Mouse (Mus musculus) limb, embryonic 15.5 days (tissue): ENCODE measurements around the gene Psmd3. TPM values are rescaled to one million over a fixed set of nuclear protein-coding genes. Genes with fewer than 3 reads are reported as not detected.
"Not testable (repeated sequence)": the region's sequence is repeated elsewhere in the genome, so short reads cannot be mapped to it uniquely, and the experiment has no call there.

Experiments used
- ATAC-seq: fragments of 200-750 bp; cut with Nextera tagmentation; 2 replicates; pipeline ENCODE4 v1.8.0; 2017; ENCODE audit warnings: low read depth, moderate TSS enrichment; ENCODE audit not compliant: insufficient number of reproducible peaks, low FRiP score, low TSS enrichment
- H3K27ac ChIP-seq: fragments of 300-500 bp; sonication (generic); 2 replicates; pipeline ENCODE4 v1.5.1; 2015; ENCODE audit warnings: moderate library complexity, mild to moderate bottlenecking, inconsistent platforms
- H3K27me3 ChIP-seq: fragments of 300-500 bp; sonication (generic); 2 replicates; pipeline ENCODE4 v1.6.1; 2015; ENCODE audit warnings: inconsistent platforms
- H3K36me3 ChIP-seq: fragments of 300-500 bp; sonication (generic); 2 replicates; pipeline ENCODE4 v1.6.1; 2015; ENCODE audit warnings: inconsistent platforms
- H3K4me1 ChIP-seq: fragments of 300-500 bp; sonication (generic); 2 replicates; pipeline ENCODE4 v1.6.1; 2015; ENCODE audit warnings: inconsistent platforms
- H3K4me2 ChIP-seq: fragments of 300-500 bp; sonication (generic); 2 replicates; pipeline ENCODE4 v1.6.1; 2015; ENCODE audit warnings: mild to moderate bottlenecking, inconsistent platforms
- H3K4me3 ChIP-seq: fragments of 300-500 bp; sonication (generic); 2 replicates; pipeline ENCODE4 v1.5.1; 2015; ENCODE audit warnings: mild to moderate bottlenecking, inconsistent platforms
- H3K9ac ChIP-seq: fragments of 300-500 bp; sonication (generic); 2 replicates; pipeline ENCODE4 v1.6.1; 2015; ENCODE audit warnings: inconsistent platforms
- H3K9me3 ChIP-seq: fragments of 300-500 bp; sonication (generic); 2 replicates; pipeline ENCODE4 v1.6.1; 2016; ENCODE audit warnings: inconsistent platforms
- WGBS: fragments of 180-500 bp; shearing (Covaris S2); methylation state at CpG from one replicate; pipeline ENCODE4 v1.1.7; 2015; 5-methylcytosine and 5-hydroxymethylcytosine counted together
- polyA plus RNA-seq: library from polyadenylated mRNA; unstranded; fragments of >200 nt; fragmentation: Nextera tagmentation; extraction: Ambion mirVana; gene quantifications from 2 replicates; pipeline ENCODE4 v1.2.1, GENCODE M21; 2015

The Psmd3 gene
- 197 and 200 TPM in 2 replicates for polyA plus RNA-seq

GRCm38 (mm10) chr11:98681786-98682745 is at the start of gene Psmd3:
Gene Psmd3 (plus strand): TSS chr11:98682554.
- H3K4me3 ChIP-seq, result peak within 1 kb of the TSS; percentile 99
- 4% methylated on average over 45 of the region's 45 CpGs for WGBS

DNA sequence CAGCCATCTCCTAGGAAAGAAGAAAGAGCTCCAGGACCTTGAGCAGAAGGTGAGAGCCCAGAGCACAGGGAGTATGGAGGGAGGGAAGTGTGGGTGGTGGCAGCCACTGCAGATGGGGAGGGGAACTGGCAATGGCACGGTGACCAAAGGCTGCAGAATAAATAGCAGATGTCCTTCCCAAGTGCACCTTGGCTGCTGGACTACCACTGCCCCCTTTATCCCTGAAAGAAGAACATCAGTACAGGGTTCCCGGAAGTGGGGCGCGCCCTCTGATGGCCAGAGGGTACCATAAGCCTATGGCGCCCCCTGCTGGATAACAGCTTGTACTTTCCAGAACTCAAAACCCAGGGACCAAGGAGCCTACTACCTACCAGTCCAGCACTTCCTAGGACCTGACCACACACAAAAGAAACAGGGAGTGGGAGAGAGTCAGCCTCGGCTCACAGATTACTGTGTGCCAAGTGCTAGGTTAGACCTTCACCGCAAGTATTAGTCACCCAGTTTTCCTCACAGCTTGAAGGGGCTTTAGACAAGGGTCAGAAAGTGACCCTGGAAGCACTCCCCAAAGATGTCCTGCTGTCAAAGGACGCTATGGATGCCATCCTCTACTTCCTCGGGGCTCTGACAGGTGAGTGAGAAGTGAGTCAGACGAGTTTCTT is 46.9 kb upstream of the Psmd3 start:
- H3K9ac ChIP-seq, H3K4me1 ChIP-seq, H3K36me3 ChIP-seq, ATAC-seq, H3K4me3 ChIP-seq, H3K27ac ChIP-seq, H3K27me3 ChIP-seq, H3K9me3 ChIP-seq, H3K4me2 ChIP-seq: not testable (repeated sequence)
- 41% methylated on average over 10 of the region's 10 CpGs for WGBS

More at GRCm38 (mm10) chr11:98681786-98682745, at the start of gene Psmd3:
- Histone ChIP-seq H3K9ac (peak within 1 kb of the TSS; percentile 99), H3K4me2 (peak within 1 kb of the TSS; percentile 70), H3K27me3 (no peaks in the 10 kb centered on the region), H3K27ac (peak within 1 kb of the TSS; percentile 86), H3K9me3 (no peaks in the 10 kb centered on the region), H3K4me1 (peaks cover 9% of the 10 kb centered on the region), H3K36me3 (peaks cover 24% of the 10 kb centered on the region)
- ATAC-seq, result peak; percentile 95

- no peak overlapping the region for H3K9ac ChIP-seq
- H3K27me3 ChIP-seq, result no peaks in the 10 kb centered on the region
- no peak for ATAC-seq
- no peaks in the 10 kb centered on the region for H3K4me1 ChIP-seq
- 72% methylated on average over 1 of the region's 1 CpGs for WGBS
- no peaks in the 10 kb centered on the region for H3K36me3 ChIP-seq
- no peak overlapping the region for H3K4me3 ChIP-seq
- no peak overlapping the region for H3K4me2 ChIP-seq
- no peak overlapping the region for H3K27ac ChIP-seq
- H3K9me3 ChIP-seq, result no peaks in the 10 kb centered on the region
These were observed 44.9 kb upstream of the Psmd3 start for GRCm38 (mm10) chr11:98637501-98637900.

GRCm38 (mm10) chr11:98640091-98640490 is 42.3 kb upstream of the Psmd3 start:
- ATAC-seq, result no peak
- 51% methylated on average over 5 of the region's 5 CpGs for WGBS
- no peak overlapping the region for H3K4me3 ChIP-seq

GRCm38 (mm10) chr11:98644757-98645156 is 37.6 kb upstream of the Psmd3 start:
- H3K4me2 ChIP-seq, result no peak overlapping the region
- H3K36me3 ChIP-seq, result no peaks in the 10 kb centered on the region
- ATAC-seq, result no peak
- WGBS, result 77% methylated on average over 3 of the region's 3 CpGs
- H3K4me3 ChIP-seq, result no peak overlapping the region
- no peaks in the 10 kb centered on the region for H3K9me3 ChIP-seq
- no peaks in the 10 kb centered on the region for H3K4me1 ChIP-seq
- H3K27ac ChIP-seq, result no peak overlapping the region
- H3K27me3 ChIP-seq, result no peaks in the 10 kb centered on the region; the same call in 1 of the 2 replicates
- H3K9ac ChIP-seq, result no peak overlapping the region

More at GRCm38 (mm10) chr11:98640091-98640490, 42.3 kb upstream of the Psmd3 start:
- Histone ChIP-seq H3K27ac (no peak overlapping the region), H3K27me3 (no peaks in the 10 kb centered on the region), H3K9ac (no peak overlapping the region), H3K9me3 (no peaks in the 10 kb centered on the region), H3K4me1 (no peaks in the 10 kb centered on the region), H3K36me3 (no peaks in the 10 kb centered on the region), H3K4me2 (no peak overlapping the region)

GRCm38 (mm10) chr11:98645946-98646345 is 36.4 kb upstream of the Psmd3 start:
- H3K27me3 ChIP-seq, result no peaks in the 10 kb centered on the region; the same call in 1 of the 2 replicates
- no peaks in the 10 kb centered on the region for H3K9me3 ChIP-seq
- H3K4me2 ChIP-seq, result no peak overlapping the region
- 75% methylated on average over 2 of the region's 2 CpGs for WGBS
- H3K4me1 ChIP-seq, result no peaks in the 10 kb centered on the region
- H3K27ac ChIP-seq, result no peak overlapping the region
- no peak for ATAC-seq
- no peaks in the 10 kb centered on the region for H3K36me3 ChIP-seq
- no peak overlapping the region for H3K4me3 ChIP-seq
- H3K9ac ChIP-seq, result no peak overlapping the region

DNA sequence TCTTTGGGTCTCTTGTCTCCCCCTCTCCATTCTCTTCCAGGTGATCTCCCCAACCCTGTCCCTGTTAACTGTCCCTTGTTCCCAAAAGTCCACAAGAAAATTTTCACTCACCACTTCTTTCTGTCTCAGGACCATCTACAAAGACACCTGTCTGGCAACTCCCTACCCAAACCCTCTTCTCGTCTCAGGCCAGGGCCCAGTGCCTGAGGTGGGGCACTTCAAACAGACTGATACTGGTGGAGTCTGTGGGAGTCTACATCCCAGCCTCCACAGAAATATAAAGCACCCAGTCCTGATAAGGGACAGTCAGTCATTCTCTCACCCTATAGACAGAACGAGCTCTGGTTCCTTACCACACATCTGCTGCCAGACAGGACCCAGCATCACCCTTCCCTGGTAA is 35.9 kb upstream of the Psmd3 start, which contains the start of gene Gsdma2:
Gsdma2 (plus strand) TSS at position 301 of the 400 bp plus-strand sequence.
- ATAC-seq, result no peak
- 49% methylated on average over 2 of the region's 2 CpGs for WGBS

DNA sequence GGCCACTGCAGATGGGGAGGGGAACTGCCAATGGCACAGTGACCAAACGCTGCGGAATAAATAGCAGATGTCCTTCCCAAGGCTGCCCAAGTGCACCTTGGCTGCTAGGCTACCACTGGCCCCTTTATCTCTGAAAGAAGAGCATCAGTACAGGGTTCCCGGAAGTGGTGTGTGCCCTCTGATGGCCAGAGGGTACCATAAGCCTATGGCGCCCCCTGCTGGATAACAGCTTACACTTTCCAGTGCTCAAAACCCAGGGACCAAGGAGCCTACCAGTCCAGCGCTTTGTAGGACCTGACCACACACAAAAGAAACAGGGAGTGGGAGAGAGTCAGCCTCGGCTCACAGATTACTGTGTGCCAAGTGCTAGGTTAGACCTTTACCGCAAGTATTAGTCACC is 27.3 kb upstream of the Psmd3 start:
- 13% methylated on average over 7 of the region's 7 CpGs for WGBS
- not testable (repeated sequence) for ATAC-seq

More for the DNA sequence above, 35.9 kb upstream of the Psmd3 start, which contains the start of gene Gsdma2:
- Histone ChIP-seq H3K9me3 (no peaks in the 10 kb centered on the region), H3K27ac (no peak within 1 kb of the TSS), H3K27me3 (no peaks in the 10 kb centered on the region; the same call in 1 of the 2 replicates), H3K36me3 (no peaks in the 10 kb centered on the region), H3K9ac (no peak within 1 kb of the TSS), H3K4me3 (no peak within 1 kb of the TSS), H3K4me2 (no peak within 1 kb of the TSS), H3K4me1 (no peaks in the 10 kb centered on the region)

GRCm38 (mm10) chr11:98660517-98660916 is 21.8 kb upstream of the Psmd3 start:
- H3K9ac ChIP-seq, result no peak overlapping the region
- H3K9me3 ChIP-seq, result no peaks in the 10 kb centered on the region
- no peak overlapping the region for H3K4me3 ChIP-seq
- WGBS, result 8% methylated on average over 6 of the region's 6 CpGs
- H3K4me2 ChIP-seq, result no peak overlapping the region
- no peak overlapping the region for H3K27ac ChIP-seq
- H3K27me3 ChIP-seq, result peaks cover 4% of the 10 kb centered on the region; the same call in 1 of the 2 replicates
- H3K36me3 ChIP-seq, result no peaks in the 10 kb centered on the region
- H3K4me1 ChIP-seq, result no peaks in the 10 kb centered on the region
- no peak for ATAC-seq

More for the DNA sequence above, 27.3 kb upstream of the Psmd3 start:
- not testable (repeated sequence) for H3K9ac ChIP-seq, H3K27ac ChIP-seq, H3K36me3 ChIP-seq, H3K27me3 ChIP-seq, H3K4me3 ChIP-seq, H3K9me3 ChIP-seq, H3K4me1 ChIP-seq, H3K4me2 ChIP-seq

- H3K4me1 ChIP-seq, result no peaks in the 10 kb centered on the region
- WGBS, result 18% methylated on average over 4 of the region's 4 CpGs
- ATAC-seq, result no peak
These were observed 18.3 kb upstream of the Psmd3 start, which contains the start of gene Gsdma for GRCm38 (mm10) chr11:98664091-98664490. Gene Gsdma (plus strand): TSS chr11:98664351.

DNA sequence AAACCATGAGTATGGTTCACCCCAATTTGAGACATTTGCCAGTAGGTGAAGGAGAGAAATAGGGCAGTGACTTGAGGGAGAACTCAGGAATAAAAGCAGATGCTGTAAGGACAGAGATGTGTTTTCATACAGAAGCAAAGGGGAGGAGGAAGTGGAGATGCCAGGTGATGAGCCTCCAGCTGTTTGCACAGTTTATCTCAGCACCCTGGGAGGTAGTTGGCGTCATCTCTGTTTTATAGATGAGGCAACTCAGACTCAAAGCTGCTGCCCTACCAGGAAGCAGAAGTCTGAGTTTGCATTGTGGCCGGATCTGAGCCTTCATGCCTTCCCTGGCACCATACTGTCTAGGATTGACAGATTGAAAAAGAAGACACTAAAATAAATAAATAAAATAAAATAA is 13.4 kb upstream of the Psmd3 start:
- H3K27me3 ChIP-seq, result peaks cover 25% of the 10 kb centered on the region
- no peak overlapping the region for H3K9ac ChIP-seq
- H3K9me3 ChIP-seq, result no peaks in the 10 kb centered on the region
- no peak overlapping the region for H3K27ac ChIP-seq
- 51% methylated on average over 2 of the region's 2 CpGs for WGBS
- no peak for ATAC-seq
- H3K36me3 ChIP-seq, result no peaks in the 10 kb centered on the region
- H3K4me1 ChIP-seq, result no peaks in the 10 kb centered on the region
- no peak overlapping the region for H3K4me2 ChIP-seq
- no peak overlapping the region for H3K4me3 ChIP-seq

More at GRCm38 (mm10) chr11:98664091-98664490, 18.3 kb upstream of the Psmd3 start, which contains the start of gene Gsdma:
- peaks cover 24% of the 10 kb centered on the region for H3K27me3 ChIP-seq
- no peaks in the 10 kb centered on the region for H3K9me3 ChIP-seq
- no peak within 1 kb of the TSS for H3K27ac ChIP-seq
- H3K4me2 ChIP-seq, result no peak within 1 kb of the TSS
- no peak within 1 kb of the TSS for H3K9ac ChIP-seq
- H3K36me3 ChIP-seq, result no peaks in the 10 kb centered on the region
- no peak within 1 kb of the TSS for H3K4me3 ChIP-seq
